Mouse (Mus musculus) liver, embryonic 15.5 days (tissue): Measurements from ENCODE around the gene Hk2. TPM values are rescaled to one million over a fixed set of nuclear protein-coding genes. Genes with fewer than 3 reads are reported as not detected.

ENCODE experiments used
- ATAC-seq: fragments of 200-750 bp; cut with Nextera tagmentation; 2 replicates; pipeline ENCODE4 v1.8.0; 2017; ENCODE audit warnings: moderate number of reproducible peaks, mild to moderate bottlenecking, moderate library complexity; ENCODE audit not compliant: insufficient read depth
- H3K27ac ChIP-seq: fragments of 300-500 bp; sonication (generic); replicated peaks from 2 replicates; pipeline ENCODE4 v1.5.1; 2015; ENCODE audit warnings: mild to moderate bottlenecking, inconsistent platforms
- H3K27me3 ChIP-seq: fragments of 300-500 bp; sonication (generic); 2 replicates; pipeline ENCODE4 v1.6.1; 2015; ENCODE audit warnings: mild to moderate bottlenecking, inconsistent platforms
- H3K36me3 ChIP-seq: fragments of 300-500 bp; sonication (generic); replicated peaks from 2 replicates; pipeline ENCODE4 v1.6.1; 2015; ENCODE audit warnings: moderate library complexity, mild to moderate bottlenecking, inconsistent platforms
- H3K4me1 ChIP-seq: fragments of 300-500 bp; sonication (generic); replicated peaks from 2 replicates; pipeline ENCODE4 v1.6.1; 2015; ENCODE audit warnings: inconsistent platforms
- H3K4me2 ChIP-seq: fragments of 300-500 bp; sonication (generic); 2 replicates; pipeline ENCODE4 v1.6.1; 2015; ENCODE audit warnings: moderate library complexity, mild to moderate bottlenecking, inconsistent platforms
- H3K4me3 ChIP-seq: fragments of 300-500 bp; sonication (generic); replicated peaks from 2 replicates; pipeline ENCODE4 v1.5.1; 2015; ENCODE audit warnings: mild to moderate bottlenecking, inconsistent platforms
- H3K9ac ChIP-seq: fragments of 300-500 bp; sonication (generic); 2 replicates; pipeline ENCODE4 v1.6.1; 2015; ENCODE audit warnings: moderate library complexity, mild to moderate bottlenecking, inconsistent platforms
- H3K9me3 ChIP-seq: fragments of 300-500 bp; sonication (generic); replicated peaks from 2 replicates; pipeline ENCODE4 v1.6.1; 2016; ENCODE audit warnings: inconsistent platforms
- WGBS: fragments of 180-500 bp; shearing (Covaris S2); methylation state at CpG from one replicate; pipeline ENCODE4 v1.1.7; 2015; ENCODE audit warnings: mixed read lengths; ENCODE audit not compliant: insufficient replicate concordance; 5-methylcytosine and 5-hydroxymethylcytosine counted together
- polyA plus RNA-seq: library from polyadenylated mRNA; unstranded; fragments of >200 nt; fragmentation: Nextera tagmentation; extraction: Ambion mirVana; gene quantifications from 2 replicates; pipeline ENCODE4 v1.2.1, GENCODE M21; 2015

Hk2 gene
- polyA plus RNA-seq, 1 experiment from 2014 or later = 4.7 TPM

- 78% methylated on average over 6 of the region's 6 CpGs for WGBS
- Histone ChIP-seq H3K27ac (no peak overlapping the region), H3K9ac (no peak overlapping the region), H3K4me2 (no peak overlapping the region), H3K9me3 (no peaks in the 10 kb centered on the region), H3K4me3 (no peak overlapping the region), H3K36me3 (peaks cover 13% of the 10 kb centered on the region; the same call in 1 of the 2 replicates), H3K4me1 (peaks cover 39% of the 10 kb centered on the region), H3K27me3 (no peaks in the 10 kb centered on the region)
- no peak for ATAC-seq
Observed at GRCm38 (mm10) chr6:82754769-82755168, 19.5 kb downstream of the Hk2 start.

- H3K9ac ChIP-seq = no peak overlapping the region
- H3K4me1 ChIP-seq = peaks cover 37% of the 10 kb centered on the region
- H3K36me3 ChIP-seq = peaks cover 13% of the 10 kb centered on the region; the same call in 1 of the 2 replicates
- no peak overlapping the region for H3K4me3 ChIP-seq
- H3K27ac ChIP-seq = no peak overlapping the region
- no peak for ATAC-seq
- H3K9me3 ChIP-seq = no peaks in the 10 kb centered on the region
- H3K4me2 ChIP-seq = no peak overlapping the region
- 59% methylated on average over 14 of the region's 14 CpGs for WGBS
- no peaks in the 10 kb centered on the region for H3K27me3 ChIP-seq
Observed at GRCm38 (mm10) chr6:82753638-82754361, 20.5 kb downstream of the Hk2 start.

DNA sequence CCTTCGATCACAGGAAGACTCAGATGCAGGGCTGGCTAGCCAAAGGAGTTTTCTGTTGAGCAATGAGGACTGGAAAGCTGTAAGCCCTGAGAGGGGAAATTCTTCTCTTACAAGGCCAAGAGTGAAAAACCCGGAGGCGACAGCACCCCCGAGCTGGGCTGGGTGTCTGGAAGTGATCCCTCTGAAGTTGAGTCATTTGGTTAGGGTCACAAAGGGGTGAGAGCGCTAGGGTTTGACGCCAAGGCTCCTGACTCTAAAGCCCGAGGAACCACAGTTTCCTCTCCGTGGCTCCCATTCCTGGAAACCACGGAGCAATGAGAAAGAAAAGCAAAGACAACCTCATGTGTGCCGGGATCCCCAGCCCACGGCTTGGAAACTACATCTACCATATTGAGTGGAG lies 21.2 kb downstream of the Hk2 start:
- Histone ChIP-seq H3K4me2 (no peak overlapping the region), H3K9me3 (no peaks in the 10 kb centered on the region), H3K27me3 (no peaks in the 10 kb centered on the region), H3K27ac (no peak overlapping the region), H3K36me3 (peaks cover 19% of the 10 kb centered on the region; the same call in 1 of the 2 replicates), H3K9ac (no peak overlapping the region), H3K4me1 (peaks cover 31% of the 10 kb centered on the region), H3K4me3 (no peak overlapping the region)
- WGBS = 48% methylated on average over 11 of the region's 11 CpGs
- no peak for ATAC-seq

GRCm38 (mm10) chr6:82751791-82752190 lies 22.5 kb downstream of the Hk2 start:
- WGBS = 75% methylated on average over 7 of the region's 7 CpGs
- Histone ChIP-seq H3K27me3 (no peaks in the 10 kb centered on the region), H3K36me3 (peaks cover 15% of the 10 kb centered on the region; the same call in 1 of the 2 replicates), H3K4me2 (no peak overlapping the region), H3K4me3 (no peak overlapping the region), H3K9me3 (no peaks in the 10 kb centered on the region), H3K4me1 (peaks cover 23% of the 10 kb centered on the region), H3K9ac (no peak overlapping the region), H3K27ac (no peak overlapping the region)
- ATAC-seq = no peak

DNA sequence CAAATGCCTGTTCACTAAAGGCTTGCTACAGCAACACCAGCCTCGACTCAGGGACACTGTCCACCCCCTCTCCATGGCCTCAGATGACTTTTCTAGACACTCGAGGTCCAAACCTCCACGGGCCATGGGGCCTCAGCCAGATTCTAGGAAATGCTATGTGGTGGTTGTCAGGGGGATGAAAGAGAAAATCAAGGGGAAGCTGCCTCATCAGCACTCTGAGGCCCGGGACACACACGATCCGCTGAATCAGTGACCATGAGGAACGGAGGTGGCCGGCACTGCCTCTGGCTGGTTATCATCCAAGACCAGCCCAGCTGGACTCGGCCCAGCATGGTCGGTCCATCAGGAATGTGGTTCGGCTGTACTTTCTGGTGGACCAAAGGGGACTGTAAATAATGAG lies 23.2 kb downstream of the Hk2 start:
- no peaks in the 10 kb centered on the region for H3K9me3 ChIP-seq
- WGBS = 69% methylated on average over 11 of the region's 11 CpGs
- no peak overlapping the region for H3K4me2 ChIP-seq
- no peak overlapping the region for H3K27ac ChIP-seq
- peaks cover 16% of the 10 kb centered on the region for H3K4me1 ChIP-seq
- no peak for ATAC-seq
- H3K36me3 ChIP-seq = peaks cover 15% of the 10 kb centered on the region; the same call in 1 of the 2 replicates
- no peak overlapping the region for H3K9ac ChIP-seq
- no peaks in the 10 kb centered on the region for H3K27me3 ChIP-seq
- no peak overlapping the region for H3K4me3 ChIP-seq

GRCm38 (mm10) chr6:82750063-82750462 lies 24.2 kb downstream of the Hk2 start:
- Histone ChIP-seq H3K36me3 (peaks cover 15% of the 10 kb centered on the region; the same call in 1 of the 2 replicates), H3K4me2 (no peak overlapping the region), H3K9ac (no peak overlapping the region), H3K27me3 (no peaks in the 10 kb centered on the region), H3K27ac (no peak overlapping the region), H3K9me3 (no peaks in the 10 kb centered on the region), H3K4me1 (peaks cover 13% of the 10 kb centered on the region; the same call in 1 of the 2 replicates), H3K4me3 (no peak overlapping the region)
- ATAC-seq = no peak
- 52% methylated on average over 2 of the region's 2 CpGs for WGBS

DNA sequence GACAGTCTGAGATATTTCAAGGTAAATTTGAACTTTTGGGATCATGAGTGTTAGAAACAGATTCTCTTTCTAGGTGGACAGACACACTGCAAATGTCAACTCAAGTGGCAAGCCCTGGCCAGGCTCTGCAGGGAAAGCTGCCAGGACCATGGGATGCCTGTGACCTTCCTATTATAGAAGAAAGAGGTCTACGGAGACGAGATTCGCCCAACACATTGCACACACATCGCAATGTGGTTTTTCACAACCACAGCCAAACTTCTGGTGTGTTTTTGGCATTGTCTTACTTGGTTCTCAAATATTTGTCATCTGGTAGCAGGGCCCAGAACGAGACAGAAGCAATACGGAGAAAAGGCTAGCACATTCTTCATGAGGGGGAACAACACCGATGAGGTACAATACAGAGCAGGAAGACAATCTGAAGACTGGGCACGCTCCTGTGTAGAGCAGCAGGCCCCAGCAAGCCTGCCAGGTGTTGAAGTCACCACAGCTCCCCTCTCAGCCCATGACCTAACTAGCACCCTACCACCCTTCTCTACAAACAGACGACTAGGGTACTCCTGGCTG lies 26.1 kb downstream of the Hk2 start:
- Histone ChIP-seq H3K27ac (no peak overlapping the region), H3K9ac (no peak overlapping the region), H3K4me3 (no peak overlapping the region), H3K9me3 (no peaks in the 10 kb centered on the region), H3K4me2 (no peak overlapping the region), H3K27me3 (no peaks in the 10 kb centered on the region), H3K4me1 (peaks cover 2% of the 10 kb centered on the region; the same call in 1 of the 2 replicates), H3K36me3 (peaks cover 20% of the 10 kb centered on the region; the same call in 1 of the 2 replicates)
- WGBS = 76% methylated on average over 9 of the region's 9 CpGs
- ATAC-seq = no peak

- Histone ChIP-seq H3K4me1 (no peaks in the 10 kb centered on the region), H3K9me3 (no peaks in the 10 kb centered on the region), H3K9ac (no peak overlapping the region), H3K4me3 (no peak overlapping the region), H3K36me3 (peaks cover 28% of the 10 kb centered on the region; the same call in 1 of the 2 replicates), H3K4me2 (no peak overlapping the region), H3K27ac (no peak overlapping the region), H3K27me3 (no peaks in the 10 kb centered on the region)
- WGBS = 41% methylated on average over 5 of the region's 5 CpGs
- no peak for ATAC-seq
Observed at GRCm38 (mm10) chr6:82747085-82747484, 27.2 kb downstream of the Hk2 start.

DNA sequence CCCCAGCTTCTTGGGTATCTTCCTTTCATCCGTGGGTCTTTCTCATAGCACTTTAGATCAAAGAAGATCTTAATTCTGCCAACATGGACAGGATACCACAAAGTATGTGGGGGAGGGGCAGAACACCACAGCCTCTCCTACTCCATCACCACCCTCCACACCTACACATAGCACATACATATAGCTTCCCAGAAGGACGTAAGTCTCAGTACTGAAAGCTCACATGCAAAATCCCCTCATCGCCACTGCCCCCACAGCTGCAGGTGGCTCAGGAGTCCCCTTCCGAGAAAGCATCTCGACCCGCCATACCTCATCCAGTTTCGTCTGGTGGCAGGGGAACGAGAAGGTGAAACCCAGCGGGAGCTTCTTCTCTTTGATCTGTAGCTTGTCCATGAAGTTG lies 29.7 kb downstream of the Hk2 start:
- H3K36me3 ChIP-seq = peaks cover 27% of the 10 kb centered on the region; the same call in 1 of the 2 replicates
- no peak overlapping the region for H3K9ac ChIP-seq
- 81% methylated on average over 9 of the region's 9 CpGs for WGBS
- H3K4me3 ChIP-seq = no peak overlapping the region
- H3K27me3 ChIP-seq = no peaks in the 10 kb centered on the region
- H3K4me2 ChIP-seq = no peak overlapping the region
- H3K27ac ChIP-seq = no peak overlapping the region
- ATAC-seq = no peak
- no peaks in the 10 kb centered on the region for H3K9me3 ChIP-seq
- peaks cover 6% of the 10 kb centered on the region; the same call in 1 of the 2 replicates for H3K4me1 ChIP-seq

GRCm38 (mm10) chr6:82741518-82741880 lies 32.8 kb downstream of the Hk2 start:
- Histone ChIP-seq H3K36me3 (peaks cover 36% of the 10 kb centered on the region; the same call in 1 of the 2 replicates), H3K4me1 (peaks cover 6% of the 10 kb centered on the region; the same call in 1 of the 2 replicates), H3K9ac (no peak overlapping the region), H3K9me3 (no peaks in the 10 kb centered on the region), H3K4me2 (no peak overlapping the region), H3K4me3 (no peak overlapping the region), H3K27ac (0 out of 2 replicates have a peak overlapping the region, but pooled peaks have one; percentile 31), H3K27me3 (no peaks in the 10 kb centered on the region)
- 50% methylated on average over 5 of the region's 5 CpGs for WGBS
- ATAC-seq = no peak

- ATAC-seq = no peak
- 63% methylated on average over 8 of the region's 8 CpGs for WGBS
- peaks cover 6% of the 10 kb centered on the region; the same call in 1 of the 2 replicates for H3K4me1 ChIP-seq
- peaks cover 39% of the 10 kb centered on the region; the same call in 1 of the 2 replicates for H3K36me3 ChIP-seq
- H3K27me3 ChIP-seq = no peaks in the 10 kb centered on the region
- 0 out of 2 replicates have a peak overlapping the region, but pooled peaks have one; percentile 31 for H3K27ac ChIP-seq
- H3K9ac ChIP-seq = no peak overlapping the region
- no peak overlapping the region for H3K4me3 ChIP-seq
- H3K9me3 ChIP-seq = no peaks in the 10 kb centered on the region
- no peak overlapping the region for H3K4me2 ChIP-seq
Observed at GRCm38 (mm10) chr6:82740868-82741517, 33.3 kb downstream of the Hk2 start.
